Mouse (Mus musculus) c-Kit-positive CD71-positive TER-119-negative erythroid progenitor cells, embryonic 14.5 days (primary cell): ENCODE data around the gene Zmpste24.
"Not testable (repeated sequence)": the region's sequence is repeated elsewhere in the genome, so short reads cannot be mapped to it uniquely, and the experiment has no call there.

Experiments used
- DNase-seq: peaks from one replicate; pipeline ENCODE4 v3.0.0-alpha.2; 2013; ENCODE audit warnings: low read depth

The Zmpste24 gene

DNA sequence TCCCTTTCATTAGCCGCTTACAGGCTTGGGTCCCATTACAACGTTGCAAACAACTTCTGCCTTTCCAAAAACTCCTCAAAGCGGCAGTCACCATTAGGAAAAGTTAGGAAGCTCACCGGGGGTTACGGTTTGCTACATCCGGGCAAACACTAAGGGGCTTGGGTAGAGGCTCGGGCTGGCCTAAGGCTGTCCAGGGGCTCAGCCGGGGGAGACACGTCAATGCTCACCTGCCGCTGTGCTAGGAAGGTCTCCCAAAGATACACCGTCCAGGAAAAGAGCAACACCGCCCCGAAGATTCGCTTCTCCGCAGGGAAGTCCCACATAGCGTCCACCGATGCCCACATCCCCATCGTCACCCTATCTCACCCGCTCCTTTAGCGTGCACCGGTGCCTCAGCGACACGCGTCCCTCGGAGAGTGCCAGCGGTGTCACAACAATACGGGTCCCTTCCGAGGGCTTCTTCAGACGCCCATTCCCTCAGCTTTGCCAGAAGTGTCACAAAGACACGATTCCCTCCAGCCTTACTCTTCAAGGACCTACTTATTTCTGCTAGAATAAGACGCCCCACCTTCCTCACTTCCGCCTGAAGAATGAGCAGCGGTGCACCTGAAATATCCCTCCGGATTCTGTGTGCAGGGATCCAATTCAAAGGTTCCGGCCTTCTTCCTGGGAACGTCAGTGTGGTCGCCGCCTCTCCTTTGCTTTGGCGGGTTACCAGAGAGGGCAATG is at the start of gene Zmpste24:
Gene Zmpste24, minus strand, starts transcription at position 592 of the 729 bp plus-strand sequence.
- DNase-seq: peak; percentile 91

- no peak for DNase-seq
Observed at GRCm38 (mm10) chr4:121109126-121109525, 11.1 kb upstream of the Zmpste24 start, which contains the start of gene Tmco2. Tmco2 (minus strand) TSS chr4:121109226.

DNA sequence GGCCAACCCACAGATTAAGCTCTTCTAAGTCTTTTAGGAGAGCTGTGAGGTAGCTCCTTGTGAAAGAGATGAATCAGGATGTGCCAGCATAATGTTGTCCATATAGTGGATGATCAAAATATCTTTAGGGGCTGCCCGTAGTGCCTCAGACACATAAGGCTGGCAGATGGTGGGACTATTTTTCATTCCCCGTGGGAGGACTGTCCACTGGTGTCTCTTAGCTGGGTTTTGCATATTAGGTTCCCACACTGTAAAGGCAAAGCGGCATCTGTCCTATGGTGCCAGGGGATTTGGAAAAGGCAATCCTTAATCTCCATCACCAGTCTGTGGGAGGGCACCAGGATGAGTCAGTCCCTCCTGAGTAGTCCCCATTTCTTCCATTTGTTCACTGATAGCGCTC is 5.3 kb upstream of the Zmpste24 start:
- DNase-seq: no peak

- DNase-seq: no peak
Observed at GRCm38 (mm10) chr4:121090211-121090610, 7.8 kb downstream of the Zmpste24 start.

GRCm38 (mm10) chr4:121088696-121089095 is 9.3 kb downstream of the Zmpste24 start:
- no peak for DNase-seq

DNA sequence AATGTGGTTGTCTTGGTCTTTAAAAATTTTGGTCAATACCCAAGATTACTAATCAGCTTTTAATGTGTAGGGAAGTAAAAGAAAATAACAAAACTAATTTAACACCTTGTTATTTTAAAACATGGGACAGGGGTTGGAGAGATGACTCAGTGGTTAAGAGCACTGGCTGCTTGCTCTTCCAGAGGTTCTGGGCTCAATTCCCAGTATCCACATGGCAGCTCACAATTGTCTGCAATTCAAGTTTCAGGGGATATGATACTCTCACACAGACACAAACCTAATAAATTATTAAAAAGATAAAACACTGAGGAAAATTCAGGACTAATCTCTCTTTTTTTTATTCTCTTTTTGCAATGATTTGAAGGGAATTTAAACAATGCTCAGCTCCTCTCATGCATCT is 13.5 kb downstream of the Zmpste24 start:
- no peak for DNase-seq

DNA sequence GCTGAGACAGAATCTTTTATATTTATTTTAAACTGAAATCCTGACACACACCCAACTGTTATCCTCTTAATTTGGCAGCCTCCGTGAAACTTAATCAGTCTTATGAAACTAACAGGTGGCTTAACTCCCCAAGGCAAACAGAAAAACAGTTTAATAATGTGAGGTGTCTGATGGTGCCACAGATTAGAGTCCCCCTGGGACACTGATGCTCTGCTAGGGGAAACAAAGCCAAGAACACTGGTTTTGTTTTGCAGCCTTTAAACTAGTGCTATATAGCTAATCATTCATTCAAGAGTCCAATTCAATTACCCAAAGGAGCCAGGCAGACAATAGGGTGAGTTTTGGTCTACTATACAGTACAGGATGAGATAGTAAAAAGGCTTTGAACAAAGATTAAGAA is 17.6 kb downstream of the Zmpste24 start:
- no peak for DNase-seq

DNA sequence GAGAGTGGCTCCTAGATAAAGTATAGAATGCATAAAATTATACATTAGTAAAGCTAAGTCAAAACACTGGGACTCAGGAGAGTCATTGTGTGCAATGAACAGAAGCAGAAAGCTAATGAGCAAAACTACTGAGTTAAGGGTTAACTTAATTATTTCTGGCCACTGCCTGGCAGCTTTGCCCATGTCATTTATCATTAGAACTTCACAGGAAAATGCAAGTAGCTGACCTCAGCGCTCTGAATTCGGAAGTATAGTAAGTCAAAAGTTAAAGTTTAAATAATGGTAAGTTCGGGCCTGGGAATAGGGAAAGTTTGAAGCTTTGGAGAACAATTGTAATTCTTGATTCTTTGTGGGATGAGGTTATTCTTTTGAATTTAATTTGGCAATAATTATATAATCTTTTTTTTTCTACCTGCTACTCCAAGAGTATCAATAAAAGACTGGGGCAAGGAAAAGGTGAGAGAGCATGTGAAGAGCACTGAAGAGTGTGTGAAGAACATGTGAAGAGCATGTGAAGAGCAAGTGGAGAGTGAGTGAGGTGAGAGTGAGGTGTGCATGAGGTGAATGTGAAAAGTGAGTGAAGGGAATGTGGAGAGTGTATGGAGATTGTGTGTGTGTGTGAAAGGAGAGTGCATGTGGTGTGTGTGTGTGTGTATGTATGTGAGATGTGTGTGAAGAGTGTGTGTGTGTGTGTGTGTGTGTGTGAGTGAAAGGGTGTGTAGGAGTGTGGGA is 20.0 kb downstream of the Zmpste24 start:
- no peak for DNase-seq

GRCm38 (mm10) chr4:121074250-121074649 is 23.8 kb downstream of the Zmpste24 start:
- no peak for DNase-seq

DNA sequence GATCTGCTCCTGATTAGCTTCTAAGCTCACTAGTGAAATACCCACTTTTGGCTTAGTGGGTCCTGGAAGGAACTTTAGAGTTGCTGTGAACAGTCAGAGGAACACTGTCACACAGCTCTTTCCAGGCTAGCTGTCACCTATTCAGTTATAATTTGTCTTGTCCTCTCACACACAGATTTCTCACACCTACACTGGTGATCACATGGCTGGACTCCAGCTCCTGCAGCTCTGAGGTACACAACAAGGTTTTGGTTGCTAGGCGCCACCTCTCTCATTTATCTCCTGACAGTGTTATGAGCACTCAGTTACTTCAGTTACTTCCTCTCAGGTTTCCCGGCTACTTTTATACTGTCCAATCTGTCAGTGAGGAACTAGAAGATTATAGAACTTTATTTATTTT is 32.7 kb downstream of the Zmpste24 start:
- DNase-seq: no peak

- not testable (repeated sequence) for DNase-seq
Observed at GRCm38 (mm10) chr4:121059218-121059617, 38.8 kb downstream of the Zmpste24 start.

DNA sequence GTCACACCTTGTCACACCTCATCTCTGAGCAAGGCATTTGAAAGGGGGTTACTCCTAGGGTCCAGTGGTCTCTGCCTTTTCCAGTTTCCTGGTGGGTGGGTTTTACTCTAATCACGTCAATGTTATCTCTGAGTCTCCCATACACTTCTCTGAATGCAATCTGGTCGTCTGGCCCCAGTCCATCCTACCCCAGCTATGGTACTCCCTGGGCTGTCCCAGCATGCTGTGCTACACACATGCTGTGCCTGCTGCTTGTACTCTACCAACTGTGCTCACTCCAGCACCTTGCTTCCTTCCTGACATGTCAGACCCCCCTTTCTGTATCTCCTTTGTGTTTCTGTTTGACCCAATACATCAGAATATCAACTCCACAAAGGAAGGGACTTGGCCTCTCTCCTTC is 41.0 kb downstream of the Zmpste24 start:
- DNase-seq: no peak

DNA sequence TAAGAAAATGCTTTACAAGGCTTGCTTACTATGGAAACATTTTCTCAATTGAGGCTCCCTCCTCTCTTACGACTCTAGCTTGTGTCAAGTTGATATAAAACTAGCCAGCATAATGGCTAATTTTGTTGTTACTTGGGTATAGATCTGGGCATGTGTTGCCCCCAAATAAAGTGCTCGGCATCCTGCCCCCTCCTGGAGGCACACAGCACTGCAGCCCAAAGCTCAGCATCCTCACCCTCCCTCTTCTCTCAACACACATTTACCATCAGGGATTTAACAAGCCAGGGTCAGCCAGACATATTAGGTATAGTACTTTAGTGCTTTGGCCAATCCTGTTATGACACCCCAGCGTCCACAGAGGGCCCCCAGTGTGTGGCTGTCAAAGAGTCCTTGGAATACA is 41.7 kb downstream of the Zmpste24 start:
- no peak for DNase-seq

- no peak for DNase-seq
Observed at GRCm38 (mm10) chr4:121052454-121053323, 45.4 kb downstream of the Zmpste24 start.

DNA sequence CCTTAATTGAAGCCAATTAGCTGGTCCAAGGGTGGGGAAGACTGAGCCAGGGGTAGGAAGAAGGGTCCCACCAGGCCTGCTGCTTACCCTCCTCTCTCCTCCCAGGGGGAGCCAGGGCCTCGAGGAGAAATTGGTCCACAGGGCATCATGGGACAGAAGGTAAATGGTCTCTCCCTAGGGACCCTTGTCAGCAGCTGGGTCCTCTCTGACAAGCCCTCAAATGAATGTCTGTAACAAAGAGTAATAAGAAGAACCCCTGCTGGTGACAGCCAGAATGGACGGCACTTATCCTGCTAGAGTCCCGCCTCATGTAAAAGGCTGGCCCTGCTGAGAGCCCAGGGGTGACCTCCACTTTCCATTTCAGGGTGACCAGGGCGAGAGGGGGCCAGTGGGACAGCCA is 46.2 kb downstream of the Zmpste24 start:
- DNase-seq: no peak

DNA sequence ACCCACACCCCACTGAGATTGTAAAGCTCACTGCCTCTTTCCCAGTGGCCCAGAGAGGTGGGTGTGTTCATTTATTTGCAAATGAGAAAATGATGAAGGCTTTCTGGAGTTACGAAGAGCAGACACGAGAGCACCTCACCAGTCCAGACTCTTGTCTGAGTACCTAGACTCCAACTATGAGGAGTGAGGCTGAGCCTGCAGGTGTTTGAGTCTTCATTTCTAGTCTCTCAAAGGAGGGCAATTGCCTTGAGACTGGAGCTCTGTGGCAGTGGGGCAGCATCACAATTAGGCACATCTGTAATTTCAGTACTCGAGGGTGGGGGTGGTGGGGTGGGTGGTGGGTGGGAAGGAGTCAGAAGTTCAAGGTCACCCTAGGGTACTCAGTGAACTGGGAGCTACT is 55.1 kb downstream of the Zmpste24 start:
- no peak for DNase-seq

GRCm38 (mm10) chr4:121042472-121042871 is 55.6 kb downstream of the Zmpste24 start:
- DNase-seq: no peak

DNA sequence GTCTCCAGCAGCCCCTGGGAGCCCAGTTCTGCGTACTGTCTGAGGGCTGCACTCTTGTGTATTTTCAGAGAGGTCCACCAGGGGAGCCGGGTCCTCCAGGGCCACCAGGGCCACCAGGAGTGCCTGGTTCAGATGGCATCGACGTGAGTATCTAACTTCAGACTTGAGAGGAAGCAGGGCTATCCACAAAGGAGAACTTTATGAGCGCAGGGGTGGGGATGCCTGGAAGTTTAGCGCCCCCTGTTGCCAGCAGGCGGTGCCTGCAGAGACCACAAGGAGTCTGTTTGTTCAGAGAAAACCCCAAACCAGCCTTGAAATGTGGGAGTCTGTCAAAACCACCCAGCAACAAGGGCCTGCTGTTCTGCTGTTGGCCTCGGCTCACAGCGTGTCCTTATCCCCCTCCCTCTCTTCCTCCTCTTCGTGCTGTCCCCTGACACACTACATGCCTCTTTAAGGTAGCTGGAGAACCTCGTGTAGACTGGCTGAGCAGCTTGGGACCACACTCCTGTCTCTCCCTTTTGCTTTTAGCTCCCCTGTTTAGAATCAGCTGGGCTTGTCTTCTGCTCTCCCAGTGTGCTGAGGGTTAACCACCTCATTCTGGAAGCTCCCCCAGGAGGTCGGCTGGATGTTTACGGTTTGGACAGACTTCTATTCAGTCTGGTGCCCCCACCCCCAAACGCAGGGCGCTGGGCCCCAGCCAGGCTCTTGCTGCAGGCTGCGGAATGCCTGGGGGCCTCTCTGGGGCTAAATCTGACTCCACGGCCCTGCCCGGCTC is 57.0 kb downstream of the Zmpste24 start:
- DNase-seq: peak; percentile 38

DNA sequence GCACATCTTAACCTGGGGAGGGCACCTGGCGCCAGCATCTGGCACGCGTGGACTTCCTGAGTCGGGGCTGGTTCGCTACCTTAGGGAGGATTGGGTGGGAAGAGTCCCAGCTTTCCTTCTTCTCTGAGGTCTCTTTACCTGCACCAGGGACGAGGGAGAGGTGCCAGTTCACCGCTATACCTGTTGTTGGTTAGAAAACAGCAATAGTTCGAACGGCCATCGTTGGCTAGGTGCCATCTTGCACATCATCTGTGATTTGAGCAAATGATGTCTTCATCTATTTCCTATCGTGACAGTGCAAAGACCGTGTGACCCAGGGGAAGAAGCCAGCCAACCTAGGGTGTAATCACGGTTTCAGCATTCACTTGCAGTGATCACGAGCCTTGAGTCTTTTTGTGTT is 57.7 kb downstream of the Zmpste24 start:
- DNase-seq: no peak

GRCm38 (mm10) chr4:121039331-121040115 is 58.5 kb downstream of the Zmpste24 start, which contains the start of gene Col9a2:
Col9a2 (plus strand) TSS chr4:121039385.
- no peak for DNase-seq

DNA sequence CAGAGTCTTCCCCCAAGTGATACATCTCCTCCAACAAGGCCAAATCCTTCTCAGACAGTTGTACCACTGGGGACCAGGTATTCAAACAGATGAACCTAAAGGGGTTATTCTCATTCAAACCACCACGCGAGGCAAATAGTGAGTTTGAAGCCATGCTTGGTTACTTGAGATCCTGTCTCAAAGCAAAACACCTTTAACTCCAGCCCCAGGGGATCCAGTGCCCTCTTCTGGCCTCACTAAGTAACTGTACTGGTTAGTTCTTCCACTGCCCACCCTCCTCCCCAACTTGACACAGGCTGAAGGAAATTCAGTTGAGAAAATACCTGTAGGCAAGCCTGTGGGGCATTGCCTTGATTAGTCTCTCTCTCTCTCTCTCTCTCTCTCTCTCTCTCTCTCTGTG is 65.0 kb downstream of the Zmpste24 start:
- DNase-seq: no peak
